Mouse (Mus musculus) lung, adult 2 months (tissue): ENCODE data around the gene Paics. TPM values are rescaled to one million over a fixed set of nuclear protein-coding genes. Genes with fewer than 3 reads are reported as not detected.

Experiments
- DNase-seq: peaks from one replicate; pipeline ENCODE4 v3.0.0; 2022
- H3K4me1 ChIP-seq: fragments of 200-500 bp; 2 replicates; pipeline ENCODE4 v1.6.1; 2011; ENCODE audit warnings: low read length; ENCODE audit not compliant: control insufficient read depth, insufficient read depth
- H3K4me3 ChIP-seq: fragments of 200-500 bp; replicated peaks from 2 replicates; pipeline ENCODE3; 2011; ENCODE audit warnings: low read depth, mild to moderate bottlenecking, control low read depth, low read length; ENCODE audit errors: extremely low read depth
- CTCF ChIP-seq: fragments of 200-500 bp; IDR thresholded peaks from 2 replicates; pipeline ENCODE4 v1.5.1; 2011; ENCODE audit warnings: mild to moderate bottlenecking, low read length, control low read depth; ENCODE audit not compliant: insufficient read depth
- POLR2A ChIP-seq: fragments of 200-500 bp; IDR thresholded peaks from 2 replicates; pipeline ENCODE4 v1.6.1; 2011; ENCODE audit warnings: low read depth, mild to moderate bottlenecking, control low read depth, low read length, borderline replicate concordance; ENCODE audit errors: extremely low read depth
- WGBS: fragments of 180-500 bp; shearing (Covaris S2); methylation state at CpG from one replicate; pipeline ENCODE4 v1.1.7; 2018; 5-methylcytosine and 5-hydroxymethylcytosine counted together
- polyA plus RNA-seq: library from polyadenylated mRNA; depleted of rRNA; stranded (reverse); fragments of >200 nt; gene quantifications from 2 replicates; pipeline ENCODE4 v1.2.3, GENCODE M21; 2012; rRNA removed

The Paics gene
- polyA plus RNA-seq, 1 experiment, result 44.2 TPM

DNA sequence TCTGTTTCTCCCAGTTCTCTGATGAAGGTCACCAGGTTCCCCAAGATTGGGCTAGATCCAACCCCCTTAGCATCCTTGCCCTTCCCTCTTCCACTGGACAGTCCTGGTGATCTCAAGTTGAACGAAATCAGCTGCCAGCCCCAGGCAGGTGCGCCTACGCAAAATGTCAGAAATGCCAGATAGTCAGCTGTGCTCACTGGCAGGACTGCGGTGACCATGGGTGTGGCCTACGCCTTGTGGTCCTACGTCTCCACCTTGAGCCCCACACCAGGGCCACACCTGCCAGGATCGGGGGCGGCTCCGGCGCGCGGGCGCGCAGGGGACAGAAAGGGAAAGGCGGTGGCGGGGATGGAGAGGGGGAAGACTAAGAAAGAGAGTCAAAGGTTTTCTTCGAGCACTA is 50.1 kb downstream of the Paics start:
- WGBS, result 89% methylated on average over 17 of the region's 17 CpGs
- Histone ChIP-seq H3K4me3 (no peak overlapping the region), H3K4me1 (no peaks in the 10 kb centered on the region)
- DNase-seq, result no peak
- TF ChIP-seq CTCF, result no peak
- TF ChIP-seq POLR2A, result no peak

DNA sequence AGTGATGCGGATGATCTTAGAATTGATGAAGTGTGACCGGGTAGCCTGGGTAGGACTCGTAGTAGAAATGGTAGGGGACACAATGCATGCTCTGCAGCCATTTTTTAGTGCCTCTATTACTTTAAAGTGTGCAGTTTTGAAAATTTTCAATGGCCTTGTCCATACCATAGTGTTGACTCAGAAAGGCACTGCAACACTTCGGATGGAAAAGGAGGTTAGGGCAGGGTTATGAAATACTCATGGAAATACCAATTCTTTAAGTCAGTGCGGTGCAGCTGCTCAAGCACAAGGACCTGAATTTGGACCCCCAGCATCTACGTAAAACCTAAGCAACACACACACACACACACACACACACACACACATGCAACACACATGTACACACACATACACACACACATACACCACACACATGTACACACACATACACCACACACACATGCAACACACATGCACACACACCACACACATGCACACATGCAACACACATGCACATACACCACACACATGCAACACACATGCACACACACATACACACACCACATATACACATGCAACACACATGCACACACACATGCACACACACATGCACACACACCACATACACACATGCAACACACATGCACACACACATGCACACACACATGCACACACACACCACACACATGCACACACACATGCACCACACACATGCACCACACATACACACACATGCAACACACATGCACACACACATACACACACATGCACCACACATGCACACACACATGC is 53.1 kb downstream of the Paics start, which contains the start of gene Arl9:
Arl9 (plus strand) TSS at position 5 of the 771 bp plus-strand sequence.
- TF ChIP-seq POLR2A, result no peak
- no peak for TF ChIP-seq CTCF
- no peak for DNase-seq
- no peak within 1 kb of the TSS for H3K4me3 ChIP-seq
- no peaks in the 10 kb centered on the region for H3K4me1 ChIP-seq
- WGBS, result 86% methylated on average over 6 of the region's 6 CpGs

DNA sequence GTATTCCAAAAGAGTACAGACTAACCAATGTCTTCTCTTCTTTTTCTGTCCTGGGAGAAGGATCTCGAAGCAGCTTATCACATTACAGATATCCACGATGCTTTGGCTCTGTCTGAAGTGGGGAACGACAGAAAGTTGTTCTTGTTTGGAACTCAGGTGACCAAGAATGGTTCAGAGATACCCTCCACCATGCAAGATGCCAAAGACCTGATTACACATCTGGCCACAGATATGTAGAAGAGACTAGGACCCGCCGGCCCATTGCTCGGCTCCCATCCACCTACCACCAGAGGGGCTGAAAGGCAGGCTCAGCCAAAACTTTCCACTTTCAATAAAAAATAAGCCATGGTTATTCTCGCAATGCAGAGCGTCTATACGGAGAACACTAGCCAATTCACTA is 59.2 kb downstream of the Paics start:
- no peak overlapping the region for H3K4me3 ChIP-seq
- TF ChIP-seq POLR2A, result no peak
- no peak for TF ChIP-seq CTCF
- no peak for DNase-seq
- WGBS, result 91% methylated on average over 9 of the region's 9 CpGs
- H3K4me1 ChIP-seq, result no peaks in the 10 kb centered on the region

DNA sequence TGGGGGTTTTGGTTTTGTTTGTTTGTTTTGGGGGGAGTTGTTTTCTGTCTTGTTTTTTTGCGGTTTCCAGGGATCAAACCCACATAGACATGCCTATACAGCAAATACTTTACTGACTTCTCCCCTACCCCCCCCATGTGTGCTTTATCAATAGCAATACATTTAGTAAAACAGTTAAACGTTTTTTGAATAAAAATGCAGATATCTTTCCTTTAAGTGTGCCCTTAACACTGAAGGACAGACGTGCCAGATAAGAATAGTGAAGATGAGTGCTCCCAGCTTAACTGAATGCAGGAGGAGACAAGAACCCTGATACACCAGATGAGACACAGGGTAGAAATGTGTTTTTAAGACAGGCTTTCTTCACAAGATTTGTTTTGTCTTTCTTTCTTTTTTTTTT is 60.0 kb downstream of the Paics start:
- H3K4me3 ChIP-seq, result no peak overlapping the region
- H3K4me1 ChIP-seq, result no peaks in the 10 kb centered on the region
- WGBS, result 66% methylated on average over 3 of the region's 3 CpGs
- no peak for TF ChIP-seq POLR2A
- no peak for TF ChIP-seq CTCF
- no peak for DNase-seq

DNA sequence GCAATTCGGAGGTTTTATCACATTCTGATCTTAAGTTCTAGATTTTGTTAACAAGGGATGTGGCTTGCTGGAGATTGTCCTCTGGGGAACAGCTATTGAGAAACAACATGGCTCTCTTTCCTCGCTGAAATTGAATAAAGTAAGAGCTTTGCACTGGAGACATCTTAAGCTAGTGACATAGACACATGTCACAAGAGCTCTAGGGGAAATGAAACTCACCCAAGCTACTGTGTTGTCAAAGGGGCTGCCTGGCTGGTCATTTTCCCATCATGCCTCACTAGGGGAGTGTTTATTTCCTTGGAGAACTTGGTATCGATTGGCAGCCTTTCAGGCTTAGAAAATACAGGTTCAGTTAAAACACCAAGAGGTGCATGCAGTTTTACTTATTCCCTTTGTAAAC is 62.1 kb downstream of the Paics start:
- Histone ChIP-seq H3K4me1 (no peaks in the 10 kb centered on the region), H3K4me3 (no peak overlapping the region)
- no peak for TF ChIP-seq CTCF
- no peak for TF ChIP-seq POLR2A
- 48% methylated on average over 3 of the region's 3 CpGs for WGBS
- DNase-seq, result no peak

DNA sequence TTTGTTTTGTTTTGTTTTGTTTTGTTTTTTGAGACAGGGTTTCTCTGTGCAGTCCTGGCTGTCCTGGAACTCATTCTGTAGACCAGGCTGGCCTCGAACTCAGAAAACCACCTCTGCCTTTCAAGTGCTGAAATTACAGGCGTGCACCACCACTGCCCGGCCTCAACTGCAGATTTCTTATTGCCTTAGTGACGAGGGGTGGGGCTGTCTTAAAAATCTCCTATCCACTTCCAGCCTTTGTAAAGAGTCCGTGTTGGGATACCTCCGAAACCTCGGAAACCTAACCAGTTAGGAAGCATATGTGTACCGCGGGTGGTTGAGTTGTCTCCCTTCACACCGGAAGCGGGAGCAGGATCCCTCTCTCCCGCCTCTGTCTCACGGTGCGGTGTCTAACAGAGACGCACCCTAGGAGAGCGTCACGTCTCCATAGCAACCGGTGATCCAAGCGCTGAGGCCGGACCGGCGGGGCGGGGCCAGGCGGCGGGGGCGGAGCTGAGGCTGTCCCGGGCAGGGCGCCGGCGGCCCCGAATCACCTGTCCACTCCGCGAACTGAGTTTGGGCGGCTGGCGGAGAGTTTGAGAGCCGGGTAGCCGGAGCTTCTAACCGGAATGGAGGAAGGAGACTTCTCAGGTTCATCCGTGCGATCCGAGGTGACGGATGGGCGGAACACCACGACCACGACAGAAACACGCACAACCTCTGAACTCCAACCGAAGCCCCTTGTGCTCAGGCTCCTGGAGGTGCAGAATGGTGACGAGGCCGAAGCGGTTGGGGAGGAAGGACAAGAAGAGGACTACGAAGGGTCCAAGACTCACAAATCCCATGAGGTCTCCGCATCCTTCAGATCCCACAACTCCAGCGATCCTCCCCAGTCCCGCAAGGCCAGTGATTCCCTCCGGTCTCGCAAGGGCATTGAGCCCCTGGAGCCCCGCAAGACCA is 64.7 kb downstream of the Paics start, which contains the start of gene Thegl:
Thegl (plus strand) TSS at position 480 of the 939 bp plus-strand sequence.
- DNase-seq, result peak; percentile 84
- TF ChIP-seq CTCF (no peak), POLR2A (no peak)
- WGBS, result 16% methylated on average over 57 of the region's 57 CpGs
- peak within 1 kb of the TSS; percentile 49 for H3K4me3 ChIP-seq
- H3K4me1 ChIP-seq, result no peaks in the 10 kb centered on the region

Other genes with a start within 250 kb of the Paics start
- 8.3 and 13.7 TPM in 2 replicates for gene Aasdh, start 45.8 kb upstream of the Paics start, polyA plus RNA-seq
- gene Ppat, start 271 bp downstream of the Paics start, polyA plus RNA-seq, result 4.3 and 4.8 TPM in 2 replicates
- gene Srp72, start 23.4 kb downstream of the Paics start, polyA plus RNA-seq, result 15.1 and 21.6 TPM in 2 replicates
- not detected in 2 replicates for gene Arl9, start 52.7 kb downstream of the Paics start, polyA plus RNA-seq
- 0.18 and 0.65 TPM in 2 replicates for gene Thegl, start 64.7 kb downstream of the Paics start, polyA plus RNA-seq
- gene Hopx, start 163.8 kb downstream of the Paics start, polyA plus RNA-seq, result 592 and 698 TPM in 2 replicates